Mouse (Mus musculus) left cerebral cortex, adult 11 months (tissue): ENCODE data around the gene Gm20219.

ENCODE experiments used
- DNase-seq: peaks from one replicate; pipeline ENCODE4 v3.0.0; 2022; ENCODE audit warnings: low spot score

Gene Gm20219

GRCm38 (mm10) chr17:56554122-56554551 is at the start of gene Gm20219:
Gene Gm20219 (minus strand): TSS chr17:56554387.
- no peak for DNase-seq

GRCm38 (mm10) chr17:56604070-56604380 is 49.8 kb upstream of the Gm20219 start:
- no peak for DNase-seq

- DNase-seq: no peak
Measured at GRCm38 (mm10) chr17:56603186-56604069, 49.2 kb upstream of the Gm20219 start.

GRCm38 (mm10) chr17:56593527-56594271 is 39.5 kb upstream of the Gm20219 start:
- DNase-seq: no peak

GRCm38 (mm10) chr17:56592553-56592952 is 38.4 kb upstream of the Gm20219 start:
- no peak for DNase-seq

- DNase-seq: no peak
Measured at GRCm38 (mm10) chr17:56588921-56589320, 34.7 kb upstream of the Gm20219 start.

- no peak for DNase-seq
Measured at GRCm38 (mm10) chr17:56587773-56588172, 33.6 kb upstream of the Gm20219 start.

- DNase-seq: no peak
Measured at GRCm38 (mm10) chr17:56585171-56585821, 31.1 kb upstream of the Gm20219 start.

- peak; percentile 98 for DNase-seq
Measured at GRCm38 (mm10) chr17:56584257-56585130, 30.3 kb upstream of the Gm20219 start, which contains the start of the genes Safb2 and Safb. Gene Safb2 (minus strand): TSS chr17:56584585. Gene Safb (plus strand): TSS chr17:56584825.

- DNase-seq: peak; percentile 28
Measured at GRCm38 (mm10) chr17:56583611-56584256, 29.5 kb upstream of the Gm20219 start.

- no peak for DNase-seq
Measured at GRCm38 (mm10) chr17:56583071-56583470, 28.9 kb upstream of the Gm20219 start.

GRCm38 (mm10) chr17:56572939-56573338 is 18.8 kb upstream of the Gm20219 start:
- DNase-seq: no peak

- DNase-seq: no peak
Measured at GRCm38 (mm10) chr17:56572154-56572553, 18.0 kb upstream of the Gm20219 start.

- DNase-seq: no peak
Measured at GRCm38 (mm10) chr17:56570287-56570686, 16.1 kb upstream of the Gm20219 start.

GRCm38 (mm10) chr17:56567370-56567769 is 13.2 kb upstream of the Gm20219 start:
- no peak for DNase-seq

GRCm38 (mm10) chr17:56566918-56567317 is 12.7 kb upstream of the Gm20219 start:
- no peak for DNase-seq

- no peak for DNase-seq
Measured at GRCm38 (mm10) chr17:56566293-56566692, 12.1 kb upstream of the Gm20219 start.

- no peak for DNase-seq
Measured at GRCm38 (mm10) chr17:56561866-56562265, 7.7 kb upstream of the Gm20219 start.

- no peak for DNase-seq
Measured at GRCm38 (mm10) chr17:56560131-56560530, 5.9 kb upstream of the Gm20219 start.

GRCm38 (mm10) chr17:56559386-56559785 is 5.2 kb upstream of the Gm20219 start:
- DNase-seq: no peak

- peak; percentile 51 for DNase-seq
Measured at GRCm38 (mm10) chr17:56558448-56558847, 4.3 kb upstream of the Gm20219 start.
